Mouse (Mus musculus) forebrain, embryonic 16.5 days (tissue): ENCODE measurements at regions not wholly inside any gene's neighbourhood (a gene's known extent, or its start where the extent isn't known, plus 50 kb on each side); places are given as distances from the start of the nearest gene placed in this dataset.
A peak's percentile ranks its signal among the peaks of the same experiment; 100 is the strongest.

Source experiments
- ATAC-seq: fragments of 200-750 bp; cut with Nextera tagmentation; 2 replicates; pipeline ENCODE4 v1.8.0; 2017; ENCODE audit warnings: mild to moderate bottlenecking, moderate library complexity
- H3K27ac ChIP-seq: fragments of 300-500 bp; sonication (generic); 2 replicates; pipeline ENCODE4 v1.5.1; 2014; ENCODE audit warnings: low read length, control low read depth
- H3K27me3 ChIP-seq: fragments of 300-500 bp; sonication (generic); replicated peaks from 2 replicates; pipeline ENCODE4 v1.6.1; 2014; ENCODE audit warnings: low read length; ENCODE audit not compliant: control insufficient read depth, insufficient read depth
- H3K36me3 ChIP-seq: fragments of 300-500 bp; sonication (generic); 2 replicates; pipeline ENCODE4 v1.6.1; 2014; ENCODE audit not compliant: control insufficient read depth, insufficient read depth
- H3K4me1 ChIP-seq: fragments of 300-500 bp; sonication (generic); replicated peaks from 2 replicates; pipeline ENCODE4 v1.6.1; 2014; ENCODE audit warnings: low read length; ENCODE audit not compliant: control insufficient read depth, insufficient read depth
- H3K4me2 ChIP-seq: fragments of 300-500 bp; sonication (generic); 2 replicates; pipeline ENCODE4 v1.6.1; 2014; ENCODE audit warnings: mild to moderate bottlenecking, low read length, control low read depth
- H3K4me3 ChIP-seq: fragments of 300-500 bp; sonication (generic); replicated peaks from 2 replicates; pipeline ENCODE4 v1.5.1; 2014; ENCODE audit warnings: mild to moderate bottlenecking, low read length, control low read depth
- H3K9ac ChIP-seq: fragments of 300-500 bp; sonication (generic); replicated peaks from 2 replicates; pipeline ENCODE4 v1.6.1; 2014; ENCODE audit warnings: low read depth, low read length, control low read depth
- H3K9me3 ChIP-seq: fragments of 300-500 bp; sonication (generic); 2 replicates; pipeline ENCODE4 v1.6.1; 2016; ENCODE audit warnings: low read length; ENCODE audit not compliant: control insufficient read depth
- WGBS: fragments of 180-500 bp; shearing (Covaris S2); extraction: QIAGEN DNeasy Blood & Tissue Kit; methylation state at CpG from one replicate; pipeline ENCODE4 v1.1.7; 2014; 5-methylcytosine and 5-hydroxymethylcytosine counted together

DNA sequence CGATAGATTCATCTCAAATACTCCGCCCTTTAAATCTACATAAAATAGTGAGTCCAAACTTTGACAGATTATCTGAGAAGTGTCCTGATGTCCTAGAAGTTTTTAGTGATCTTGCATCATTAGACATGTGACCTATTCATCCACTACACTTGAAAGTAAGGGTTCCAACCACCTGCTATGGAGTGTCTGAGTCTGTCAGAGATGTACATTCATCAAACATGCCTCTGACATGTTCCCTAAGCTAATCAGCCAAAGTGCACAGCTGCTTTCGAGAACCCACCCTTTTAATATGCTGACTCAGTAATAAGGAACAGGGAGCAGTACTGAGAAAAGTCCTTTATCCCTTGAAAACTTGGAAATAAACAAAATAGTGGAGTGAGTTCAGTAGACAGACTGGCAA lies 2414.8 kb upstream of the Gm7489 start:
- H3K9me3 ChIP-seq = no peaks in the 10 kb centered on the region
- H3K27ac ChIP-seq = no peak overlapping the region
- no peak overlapping the region for H3K4me3 ChIP-seq
- WGBS = 85% methylated on average over 3 of the region's 3 CpGs
- no peak overlapping the region for H3K9ac ChIP-seq
- H3K4me1 ChIP-seq = no peaks in the 10 kb centered on the region
- no peak for ATAC-seq
- H3K27me3 ChIP-seq = no peaks in the 10 kb centered on the region
- H3K36me3 ChIP-seq = no peaks in the 10 kb centered on the region
- no peak overlapping the region for H3K4me2 ChIP-seq

DNA sequence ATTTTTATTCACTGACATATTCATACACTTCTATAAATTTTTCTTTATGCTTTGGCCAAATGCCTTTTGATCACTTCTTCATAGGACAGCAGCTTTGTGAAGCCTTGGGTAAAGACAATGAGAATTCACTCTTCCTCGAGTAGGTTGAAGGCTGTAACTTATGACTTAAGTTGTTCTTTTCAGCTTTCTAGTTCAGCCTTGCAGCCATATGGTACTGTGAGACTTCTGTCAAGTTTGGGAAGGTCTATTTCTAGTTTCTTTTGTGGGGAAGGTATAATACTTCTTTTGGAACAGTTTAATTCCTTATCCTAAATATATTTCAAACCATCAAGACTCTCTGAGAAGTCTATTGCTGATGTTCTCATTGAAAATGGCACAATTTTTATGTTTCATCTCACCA lies 2413.6 kb upstream of the Gm7489 start:
- ATAC-seq = no peak
- Histone ChIP-seq H3K9me3 (no peaks in the 10 kb centered on the region), H3K36me3 (no peaks in the 10 kb centered on the region), H3K27ac (no peak overlapping the region), H3K27me3 (no peaks in the 10 kb centered on the region), H3K4me1 (no peaks in the 10 kb centered on the region), H3K4me3 (no peak overlapping the region), H3K4me2 (no peak overlapping the region), H3K9ac (no peak overlapping the region)
- 64% methylated on average over 1 of the region's 1 CpGs for WGBS

DNA sequence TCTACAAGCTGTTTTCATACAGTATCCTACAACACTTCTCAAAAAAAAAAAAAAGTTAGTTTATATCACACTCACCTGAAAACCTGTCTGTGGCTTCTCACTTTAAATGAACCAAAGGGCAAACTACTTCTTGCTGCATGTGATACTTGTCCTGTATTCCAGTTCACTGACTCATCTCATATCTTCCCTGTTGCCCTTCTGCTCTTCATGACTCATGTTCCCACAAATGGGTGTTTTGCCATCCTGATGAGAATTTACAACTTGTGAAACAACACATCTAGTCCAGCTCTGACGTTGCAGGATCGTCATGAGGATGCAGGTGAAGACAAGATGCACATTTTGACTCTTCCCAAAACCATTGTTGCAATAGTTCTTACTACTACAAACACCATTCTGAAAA lies 2412.7 kb upstream of the Gm7489 start:
- Histone ChIP-seq H3K27me3 (no peaks in the 10 kb centered on the region), H3K9ac (no peak overlapping the region), H3K36me3 (no peaks in the 10 kb centered on the region), H3K4me3 (no peak overlapping the region), H3K27ac (no peak overlapping the region), H3K4me2 (no peak overlapping the region), H3K9me3 (no peaks in the 10 kb centered on the region), H3K4me1 (no peaks in the 10 kb centered on the region)
- no peak for ATAC-seq
- WGBS = 90% methylated on average over 2 of the region's 2 CpGs

DNA sequence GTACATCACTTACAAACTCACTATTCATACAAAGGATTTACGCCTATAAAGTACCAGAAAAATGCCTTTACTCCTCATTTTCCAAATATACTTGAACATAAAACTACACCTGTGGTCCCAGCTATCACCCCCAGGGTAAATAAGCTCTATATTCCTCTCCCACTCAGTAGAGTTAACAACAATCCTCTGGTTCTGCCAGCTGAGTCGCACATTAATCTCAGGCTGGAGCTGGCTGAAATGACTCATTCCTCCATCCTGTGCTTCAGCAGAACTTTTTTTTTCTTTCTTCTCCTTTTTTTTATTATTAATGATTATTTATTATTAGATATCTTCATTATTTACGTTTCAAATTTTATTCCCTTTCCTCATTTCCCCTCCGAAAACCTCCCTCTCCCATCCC lies 2402.8 kb upstream of the Gm7489 start:
- no peak for ATAC-seq
- Histone ChIP-seq H3K9ac (no peak overlapping the region), H3K36me3 (no peaks in the 10 kb centered on the region), H3K27ac (no peak overlapping the region), H3K4me1 (no peaks in the 10 kb centered on the region), H3K4me3 (no peak overlapping the region), H3K9me3 (no peaks in the 10 kb centered on the region), H3K27me3 (no peaks in the 10 kb centered on the region), H3K4me2 (no peak overlapping the region)
- 81% methylated on average over 4 of the region's 4 CpGs for WGBS

DNA sequence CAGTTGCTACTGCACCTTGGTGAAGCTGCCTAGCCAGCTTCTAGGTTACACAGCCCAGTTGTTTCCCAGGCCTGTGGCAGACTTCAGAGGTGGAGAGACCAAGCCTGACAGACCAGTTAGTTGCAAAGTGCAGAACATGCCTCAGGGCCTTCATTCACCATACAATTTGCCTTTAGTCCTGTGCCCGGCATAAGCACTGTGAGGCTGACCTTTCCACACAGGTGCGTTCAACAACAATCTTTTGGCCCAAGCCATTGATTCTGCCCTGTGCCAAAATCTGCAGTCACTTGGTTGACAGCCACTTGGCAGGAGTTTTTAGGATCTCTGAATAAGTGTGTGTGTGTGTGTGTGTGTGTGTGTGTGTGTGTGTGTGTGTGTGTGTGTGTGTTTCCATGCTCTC lies 2400.5 kb upstream of the Gm7489 start:
- Histone ChIP-seq H3K4me2 (no peak overlapping the region), H3K36me3 (no peaks in the 10 kb centered on the region), H3K27me3 (no peaks in the 10 kb centered on the region), H3K9me3 (no peaks in the 10 kb centered on the region), H3K27ac (no peak overlapping the region), H3K4me1 (no peaks in the 10 kb centered on the region), H3K4me3 (no peak overlapping the region), H3K9ac (no peak overlapping the region)
- no peak for ATAC-seq
- WGBS = 63% methylated on average over 2 of the region's 2 CpGs

DNA sequence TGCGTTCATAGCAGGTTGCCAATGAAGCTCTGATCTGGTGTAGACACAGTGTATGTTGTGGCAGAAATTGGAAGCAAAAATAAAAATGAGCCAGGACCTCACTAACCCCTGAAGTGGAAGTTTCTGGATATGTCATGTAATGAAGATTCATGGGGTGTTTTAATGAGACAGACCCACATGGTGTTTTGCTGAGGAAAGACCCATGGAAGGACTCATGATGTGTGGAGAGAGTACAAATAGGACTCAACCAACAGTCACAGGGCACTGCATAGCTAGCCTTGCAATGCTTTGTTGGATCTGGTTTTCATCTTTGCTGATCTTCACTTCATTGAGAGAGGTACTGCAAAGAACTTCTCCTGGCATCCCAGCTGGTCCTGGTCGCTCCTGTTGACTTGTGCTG lies 2399.2 kb upstream of the Gm7489 start:
- Histone ChIP-seq H3K36me3 (no peaks in the 10 kb centered on the region), H3K4me1 (no peaks in the 10 kb centered on the region), H3K27me3 (no peaks in the 10 kb centered on the region), H3K9ac (no peak overlapping the region), H3K9me3 (no peaks in the 10 kb centered on the region), H3K27ac (no peak overlapping the region), H3K4me2 (no peak overlapping the region), H3K4me3 (no peak overlapping the region)
- no peak for ATAC-seq
- WGBS = 88% methylated on average over 2 of the region's 2 CpGs

DNA sequence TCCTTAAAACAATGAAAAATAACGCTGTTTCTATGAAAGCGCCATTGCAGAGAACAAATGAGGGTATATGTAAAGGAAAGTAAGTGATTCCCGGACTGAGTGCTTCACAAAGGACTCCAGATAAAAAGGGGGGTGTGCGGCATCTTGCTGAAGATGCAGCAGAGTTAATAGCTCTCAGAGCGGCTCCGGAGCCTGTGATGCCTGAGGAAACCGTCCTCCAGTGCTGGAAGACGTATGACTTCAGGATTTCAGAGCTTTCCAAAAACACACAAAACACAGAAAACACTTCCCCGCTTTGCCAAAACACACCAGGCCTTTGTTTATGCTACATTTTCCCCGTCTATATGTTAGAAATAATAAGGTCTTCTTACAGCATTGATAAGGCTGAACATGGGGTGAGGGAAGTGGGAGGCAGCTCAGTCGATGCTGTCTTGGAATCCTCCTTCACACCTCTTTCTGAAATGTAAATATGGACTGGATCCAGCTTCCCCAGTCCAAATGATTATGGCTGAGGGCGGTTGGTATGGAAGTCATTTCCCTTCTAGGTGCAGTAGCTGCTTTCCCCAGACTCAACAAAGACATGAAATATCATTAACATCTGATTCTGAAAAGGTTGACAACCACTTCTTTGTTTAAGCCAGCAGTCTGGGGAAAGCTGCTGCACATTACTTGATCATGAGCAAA lies 2382.5 kb upstream of the Gm7489 start:
- Histone ChIP-seq H3K4me1 (peaks cover 14% of the 10 kb centered on the region), H3K4me3 (no peak overlapping the region), H3K27ac (no peak overlapping the region), H3K9ac (no peak overlapping the region), H3K4me2 (no peak overlapping the region), H3K36me3 (no peaks in the 10 kb centered on the region), H3K27me3 (no peaks in the 10 kb centered on the region), H3K9me3 (no peaks in the 10 kb centered on the region)
- no peak; the same call in 1 of the 2 replicates for ATAC-seq
- WGBS = 63% methylated on average over 12 of the region's 12 CpGs

DNA sequence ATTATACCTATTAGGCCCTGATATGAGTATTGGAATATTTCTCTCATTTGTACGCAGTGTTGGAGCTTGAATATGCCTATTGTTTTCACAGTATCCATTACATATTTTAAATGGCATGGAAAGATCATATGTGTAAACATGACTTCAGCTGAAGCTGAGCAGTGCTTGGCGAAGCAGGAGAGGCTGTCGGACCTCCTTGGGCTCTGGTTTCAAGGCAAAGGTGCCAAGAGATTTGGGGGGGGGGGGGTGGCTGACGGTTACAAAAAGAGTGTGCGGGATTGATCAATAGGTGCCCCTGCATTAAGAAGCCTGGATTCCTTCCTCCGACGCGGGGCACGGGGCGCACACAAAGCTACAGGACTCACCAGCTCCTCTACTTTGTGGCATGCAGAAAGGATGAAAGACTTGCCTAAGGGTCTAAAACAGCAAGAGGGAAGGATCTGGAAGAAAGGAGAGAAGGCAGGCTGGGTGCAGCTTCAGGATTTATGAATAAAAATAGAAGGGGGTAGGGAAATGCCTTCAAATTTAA lies 2381.9 kb upstream of the Gm7489 start:
- peak overlapping the region; percentile 31 for H3K4me2 ChIP-seq
- no peaks in the 10 kb centered on the region for H3K27me3 ChIP-seq
- ATAC-seq = peak; percentile 63; the same call in 1 of the 2 replicates
- no peaks in the 10 kb centered on the region for H3K36me3 ChIP-seq
- H3K27ac ChIP-seq = no peak overlapping the region
- H3K4me1 ChIP-seq = peaks cover 14% of the 10 kb centered on the region
- H3K4me3 ChIP-seq = peak overlapping the region; percentile 4
- H3K9ac ChIP-seq = no peak overlapping the region; the same call in 1 of the 2 replicates
- H3K9me3 ChIP-seq = no peaks in the 10 kb centered on the region
- 16% methylated on average over 10 of the region's 10 CpGs for WGBS

DNA sequence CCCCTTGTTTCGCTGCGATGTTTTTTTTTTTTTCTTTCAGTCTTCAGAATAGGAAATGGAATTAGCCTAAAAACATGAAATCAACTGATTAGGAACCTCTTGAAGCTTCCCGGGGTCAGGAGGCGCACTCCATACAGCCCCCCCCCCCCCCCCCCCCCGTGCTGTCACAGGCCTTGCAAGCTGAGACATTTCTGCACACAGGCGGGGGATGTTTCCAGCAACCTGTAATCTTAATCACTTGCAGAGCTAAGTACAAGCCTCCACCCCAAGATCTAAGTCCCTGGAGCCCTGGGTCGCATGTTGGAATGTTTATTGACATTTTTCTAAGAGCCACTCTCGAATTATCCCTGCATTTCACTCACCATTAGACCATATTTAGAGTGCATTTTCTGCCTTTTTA lies 2381.4 kb upstream of the Gm7489 start:
- H3K4me3 ChIP-seq = peak overlapping the region; percentile 19; the same call in 1 of the 2 replicates
- no peaks in the 10 kb centered on the region for H3K9me3 ChIP-seq
- peaks cover 14% of the 10 kb centered on the region for H3K4me1 ChIP-seq
- H3K4me2 ChIP-seq = peak overlapping the region; percentile 31
- H3K27ac ChIP-seq = no peak overlapping the region
- H3K9ac ChIP-seq = no peak overlapping the region
- H3K27me3 ChIP-seq = no peaks in the 10 kb centered on the region
- no peak for ATAC-seq
- H3K36me3 ChIP-seq = no peaks in the 10 kb centered on the region
- 11% methylated on average over 8 of the region's 8 CpGs for WGBS
